Comparison of ENCODE assay signal across 8 mouse cellular contexts in the genomic region with DNA sequence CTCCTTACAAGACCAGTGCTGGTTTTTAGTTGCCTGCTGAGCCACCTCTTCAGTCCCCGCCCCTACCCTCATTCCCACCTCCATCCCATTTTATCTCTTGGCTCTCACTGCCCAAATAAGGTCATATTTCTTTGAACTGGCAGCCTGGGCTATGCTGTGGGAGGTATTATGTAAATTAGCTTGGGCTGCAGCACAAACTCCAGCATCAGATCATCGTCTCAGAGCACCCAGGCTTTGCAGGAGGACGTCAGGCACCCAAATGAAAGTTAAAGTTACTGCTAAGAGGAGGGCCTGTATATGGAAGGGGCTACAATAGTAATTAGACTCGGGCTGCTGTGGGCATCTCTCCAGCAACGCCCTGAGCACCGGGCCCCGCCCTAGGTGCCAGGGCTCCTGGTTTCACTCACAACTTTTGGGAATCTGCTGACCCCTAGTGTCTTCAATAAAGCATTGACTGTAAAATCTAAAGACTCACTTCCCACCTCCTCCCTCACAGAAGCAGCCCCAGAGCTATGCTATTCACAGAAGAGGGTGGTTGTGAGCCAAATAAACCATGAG.
DNase-seq lines count a peak whose midpoint lies in the region; ATAC-seq and TF ChIP-seq lines count a peak whose summit lies in the region.

No protein-coding gene starts in this region.

- TF ChIP-seq EP300 in liver, embryonic 14.5 days (IDR thresholded peaks at IDR 0.05; ENCODE audit: low read depth): no peak

- ATAC-seq in forebrain, embryonic 15.5 days (replicated peaks): peak; percentile 71
- ATAC-seq in liver, embryonic 14.5 days (ENCODE audit: insufficient read depth): peak; percentile 77
- ATAC-seq in neural tube, embryonic 13.5 days (ENCODE audit: low read depth): peak; percentile 85

- peak; percentile 79 for DNase-seq in MEL-GATA-1-ER (ENCODE audit: extremely low read depth, low read depth)
- DNase-seq in cerebellum, adult 11-12 months: peak; percentile 64
- peak; percentile 41 for DNase-seq in heart, postnatal 25 days (ENCODE audit: low spot score)
- peak; percentile 16 for DNase-seq in large intestine, adult 2 months (ENCODE audit: low read depth, low spot score)
- DNase-seq in liver, embryonic 14.5 days (ENCODE audit: low read depth in 3 of 3, low spot score in 3 of 3): peak; percentile 22 to 41 (median 28)
- DNase-seq in urinary bladder, postnatal 14 days (ENCODE audit: low spot score): peak; percentile 38

- peak; percentile 60 for TF ChIP-seq CTCF in liver, embryonic 14.5 days (IDR thresholded peaks at IDR 0.05; ENCODE audit: low read depth)

- WGBS in forebrain, embryonic 15.5 days: 1% methylated on average over 7 of the region's 7 CpGs
- WGBS in large intestine, adult 2 months: 3% methylated on average over 7 of the region's 7 CpGs
- 4% methylated on average over 7 of the region's 7 CpGs for WGBS in liver, embryonic 14.5 days (ENCODE audit: insufficient replicate concordance)
- 3% methylated on average over 7 of the region's 7 CpGs for WGBS in neural tube, embryonic 13.5 days

- no peaks in the 10 kb centered on the region for H3K9me3 ChIP-seq in forebrain, embryonic 15.5 days
- no peaks in the 10 kb centered on the region for H3K9me3 ChIP-seq in liver, embryonic 14.5 days (ENCODE audit: control insufficient read depth, low read length)
- no peaks in the 10 kb centered on the region for H3K9me3 ChIP-seq in neural tube, embryonic 13.5 days

- no peak overlapping the region for H3K27ac ChIP-seq in forebrain, embryonic 15.5 days (replicated peaks)
- H3K27ac ChIP-seq in liver, embryonic 14.5 days: no peak overlapping the region
- H3K27ac ChIP-seq in neural tube, embryonic 13.5 days (replicated peaks): 0 out of 2 replicates have a peak overlapping the region, but pooled peaks have one; percentile 18

- no peak overlapping the region for H3K9ac ChIP-seq in forebrain, embryonic 15.5 days (replicated peaks)
- no peak overlapping the region for H3K9ac ChIP-seq in liver, embryonic 14.5 days (replicated peaks)
- peak overlapping the region; percentile 53 for H3K9ac ChIP-seq in neural tube, embryonic 13.5 days

- H3K4me3 ChIP-seq in forebrain, embryonic 15.5 days: peak overlapping the region; percentile 24
- no peak overlapping the region; a peak in 2 of 4 replicates for H3K4me3 ChIP-seq in liver, embryonic 14.5 days (ENCODE audit: insufficient read depth in 1 of 2, low read depth in 2 of 2, low read length in 2 of 2)
- peak overlapping the region; percentile 26 for H3K4me3 ChIP-seq in neural tube, embryonic 13.5 days

- no peaks in the 10 kb centered on the region for H3K36me3 ChIP-seq in forebrain, embryonic 15.5 days
- H3K36me3 ChIP-seq in liver, embryonic 14.5 days (replicated peaks; ENCODE audit: control insufficient read depth, insufficient read depth, low read depth): no peaks in the 10 kb centered on the region
- no peaks in the 10 kb centered on the region for H3K36me3 ChIP-seq in neural tube, embryonic 13.5 days

- H3K27me3 ChIP-seq in forebrain, embryonic 15.5 days: no peaks in the 10 kb centered on the region
- no peaks in the 10 kb centered on the region for H3K27me3 ChIP-seq in liver, embryonic 14.5 days (ENCODE audit: control insufficient read depth, insufficient read depth, low read length)
- no peaks in the 10 kb centered on the region for H3K27me3 ChIP-seq in neural tube, embryonic 13.5 days

- peak overlapping the region; percentile 41 for H3K4me2 ChIP-seq in forebrain, embryonic 15.5 days (replicated peaks)
- H3K4me2 ChIP-seq in liver, embryonic 14.5 days (ENCODE audit: low read depth): peak overlapping the region; percentile 47
- H3K4me2 ChIP-seq in neural tube, embryonic 13.5 days: peak overlapping the region; percentile 50

- intact Hi-C loops in heart, postnatal 25 days (cut with DNase I): loop anchor here (1.0 to 10.0 kb wide), 5 partner anchors 47 to 487 kb away; no protein-coding TSS in a partner anchor

- peaks cover 30% of the 10 kb centered on the region for H3K4me1 ChIP-seq in forebrain, embryonic 15.5 days
- peaks cover 0 to 10% of the 10 kb centered on the region in 2 experiments; a peak in 2 of 4 replicates for H3K4me1 ChIP-seq in liver, embryonic 14.5 days (replicated peaks; ENCODE audit: control insufficient read depth in 2 of 2, insufficient read depth in 2 of 2, low read length in 1 of 2)
- peaks cover 32% of the 10 kb centered on the region for H3K4me1 ChIP-seq in neural tube, embryonic 13.5 days (replicated peaks)

Comparison
In these comparisons a context has a peak if more than half of its experiments do, and no peak if none do; other contexts are left out.
1. DNase-seq: peak in every context shown above with its lines; median percentile 79 in MEL-GATA-1-ER; 64 in cerebellum, adult 11-12 months; 41 in heart, postnatal 25 days; 38 in urinary bladder, postnatal 14 days; 28 in liver, embryonic 14.5 days; 16 in large intestine, adult 2 months.
2. H3K4me3 ChIP-seq: peak in forebrain, embryonic 15.5 days (single experiment) and neural tube, embryonic 13.5 days (single experiment); none in liver, embryonic 14.5 days (0 of 2).
3. Peak in every context shown above with its lines, with median percentiles within 50 percentile points of each other: ATAC-seq and H3K4me2 ChIP-seq.